Mouse (Mus musculus) lung, postnatal 25 days (tissue): ENCODE measurements around the gene Tgm3.

Experiments used
- DNase-seq: peaks from one replicate; pipeline ENCODE4 v3.0.0; 2022; ENCODE audit warnings: low spot score

Gene Tgm3

GRCm38 (mm10) chr2:130012026-130012425, at the start of gene Tgm3:
Gene Tgm3, plus strand, starts transcription at chr2:130012349.
- no peak for DNase-seq

GRCm38 (mm10) chr2:129980608-129981007, 31.5 kb upstream of the Tgm3 start:
- no peak for DNase-seq

GRCm38 (mm10) chr2:129987527-129988045, 24.6 kb upstream of the Tgm3 start:
- no peak for DNase-seq

- DNase-seq = no peak
Measured at GRCm38 (mm10) chr2:129989646-129990045, 22.5 kb upstream of the Tgm3 start.

GRCm38 (mm10) chr2:129994468-129994867, 17.7 kb upstream of the Tgm3 start:
- no peak for DNase-seq

GRCm38 (mm10) chr2:129998476-129998875, 13.7 kb upstream of the Tgm3 start:
- DNase-seq = no peak

- DNase-seq = no peak
Measured at GRCm38 (mm10) chr2:129999296-129999695, 12.9 kb upstream of the Tgm3 start.

GRCm38 (mm10) chr2:130000601-130001000, 11.5 kb upstream of the Tgm3 start:
- DNase-seq = no peak

- DNase-seq = no peak
Measured at GRCm38 (mm10) chr2:130004046-130004445, 8.1 kb upstream of the Tgm3 start.

- no peak for DNase-seq
Measured at GRCm38 (mm10) chr2:130009371-130009770, 2.8 kb upstream of the Tgm3 start.

GRCm38 (mm10) chr2:130013646-130014045, 1.5 kb downstream of the Tgm3 start:
- no peak for DNase-seq

GRCm38 (mm10) chr2:130015196-130015595, 3.0 kb downstream of the Tgm3 start:
- DNase-seq = no peak

- no peak for DNase-seq
Measured at GRCm38 (mm10) chr2:130018084-130018483, 5.9 kb downstream of the Tgm3 start.

- DNase-seq = no peak
Measured at GRCm38 (mm10) chr2:130027890-130028289, 15.7 kb downstream of the Tgm3 start.

- no peak for DNase-seq
Measured at GRCm38 (mm10) chr2:130029826-130030225, 17.7 kb downstream of the Tgm3 start.

- DNase-seq = no peak
Measured at GRCm38 (mm10) chr2:130032661-130033060, 20.5 kb downstream of the Tgm3 start.

- DNase-seq = no peak
Measured at GRCm38 (mm10) chr2:130036846-130037245, 24.7 kb downstream of the Tgm3 start.

GRCm38 (mm10) chr2:130038971-130039370, 26.8 kb downstream of the Tgm3 start:
- DNase-seq = no peak

- DNase-seq = no peak
Measured at GRCm38 (mm10) chr2:130040190-130040886, 28.2 kb downstream of the Tgm3 start.

GRCm38 (mm10) chr2:130043835-130044234, 31.7 kb downstream of the Tgm3 start:
- no peak for DNase-seq

GRCm38 (mm10) chr2:130047923-130048440, 35.8 kb downstream of the Tgm3 start:
- DNase-seq = no peak

GRCm38 (mm10) chr2:130048792-130049191, 36.6 kb downstream of the Tgm3 start:
- no peak for DNase-seq

GRCm38 (mm10) chr2:130058149-130058548, 46.0 kb downstream of the Tgm3 start:
- no peak for DNase-seq

- DNase-seq = no peak
Measured at GRCm38 (mm10) chr2:130068228-130068627, 56.1 kb downstream of the Tgm3 start.
